Mouse (Mus musculus) C2C12 (cell line): ENCODE measurements around the gene Rin1. TPM values are rescaled to one million over a fixed set of nuclear protein-coding genes. Genes with fewer than 3 reads are reported as not detected.

ENCODE experiments used
- H3K27me3 ChIP-seq: one replicate; pipeline ENCODE4 v1.6.1; 2011; ENCODE audit not compliant: control insufficient read depth, insufficient read depth, insufficient read length
- H3K36me3 ChIP-seq: one replicate; pipeline ENCODE4 v1.6.1; 2011; ENCODE audit not compliant: control insufficient read depth, insufficient read depth
- H3K4me3 ChIP-seq: one replicate; pipeline ENCODE4 v1.5.1; 2011; ENCODE audit warnings: mild to moderate bottlenecking, control low read depth; ENCODE audit not compliant: poor library complexity, insufficient read depth, severe bottlenecking
- H3K79me2 ChIP-seq: one replicate; pipeline ENCODE4 v1.6.1; 2011; ENCODE audit not compliant: control insufficient read depth, insufficient read depth
- H3K79me3 ChIP-seq: one replicate; pipeline ENCODE4 v1.6.1; 2011; ENCODE audit warnings: low read depth, control low read depth
- H3ac ChIP-seq: one replicate; pipeline ENCODE3; 2011; ENCODE audit warnings: low read depth; ENCODE audit not compliant: control insufficient read depth, insufficient read length
- CEBPB ChIP-seq: IDR thresholded peaks from one replicate; pipeline ENCODE4 v1.6.1; 2011; ENCODE audit warnings: low read depth, mild to moderate bottlenecking, control low read depth, moderate library complexity
- CTCF ChIP-seq: IDR thresholded peaks from one replicate; pipeline ENCODE4 v1.5.1; 2011; ENCODE audit not compliant: control insufficient read depth, insufficient read depth, insufficient read length
- FOSL1 ChIP-seq: IDR thresholded peaks from one replicate; pipeline ENCODE4 v1.8.0; 2011; ENCODE audit warnings: mild to moderate bottlenecking, low read length; ENCODE audit not compliant: poor library complexity, insufficient read depth, severe bottlenecking
- MAX ChIP-seq: IDR thresholded peaks from one replicate; pipeline ENCODE4 v1.6.1; 2011; ENCODE audit warnings: mild to moderate bottlenecking, control low read depth
- MYOD1 ChIP-seq: IDR thresholded peaks from one replicate; pipeline ENCODE4 v1.6.1; 2011; ENCODE audit warnings: low read depth; ENCODE audit not compliant: control insufficient read depth, insufficient read length
- MYOG ChIP-seq: IDR thresholded peaks from one replicate; pipeline ENCODE4 v1.6.1; 2011; ENCODE audit not compliant: control insufficient read depth, insufficient read length; ENCODE audit errors: extremely low read depth
- USF1 ChIP-seq: IDR thresholded peaks from one replicate; pipeline ENCODE4 v1.6.1; 2011; ENCODE audit warnings: low read depth, mild to moderate bottlenecking, control low read depth, moderate library complexity
- polyA plus RNA-seq: library from polyadenylated mRNA; unstranded; fragments of >200 nt; fragmentation: generic; extraction: Trizol; gene quantifications from one replicate; pipeline ENCODE4 v1.2.1, GENCODE M21; 2012; ENCODE audit warnings: missing spikeins

Gene Rin1
- polyA plus RNA-seq, 1 experiment: 48.9 TPM

GRCm38 (mm10) chr19:5039301-5040114, 10.8 kb upstream of the Rin1 start:
- H3K27me3 ChIP-seq: no peaks in the 10 kb centered on the region
- peaks cover 9% of the 10 kb centered on the region for H3K36me3 ChIP-seq
- H3ac ChIP-seq: peak overlapping the region; percentile 83
- H3K79me3 ChIP-seq: peaks cover 30% of the 10 kb centered on the region
- peak overlapping the region; percentile 70 for H3K4me3 ChIP-seq
- TF ChIP-seq MYOG: no peak
- no peak for TF ChIP-seq FOSL1
- TF ChIP-seq USF1: no peak
- TF ChIP-seq CTCF: no peak
- no peak for TF ChIP-seq MAX
- no peak for TF ChIP-seq CEBPB
- TF ChIP-seq MYOD1: no peak
- H3K79me2 ChIP-seq: peaks cover 55% of the 10 kb centered on the region

GRCm38 (mm10) chr19:5040862-5041523, 9.3 kb upstream of the Rin1 start, which contains the start of gene Brms1:
Gene Brms1 (plus strand): TSS chr19:5041354.
- Histone ChIP-seq H3K4me3 (peak within 1 kb of the TSS; percentile 72), H3ac (peak within 1 kb of the TSS; percentile 92), H3K36me3 (peaks cover 15% of the 10 kb centered on the region), H3K79me2 (peaks cover 65% of the 10 kb centered on the region), H3K27me3 (no peaks in the 10 kb centered on the region), H3K79me3 (peaks cover 30% of the 10 kb centered on the region)
- TF ChIP-seq CEBPB (no peak), CTCF (no peak), USF1 (no peak), FOSL1 (no peak), MAX (peak; percentile 54), MYOD1 (no peak)

GRCm38 (mm10) chr19:5041588-5041987, 8.7 kb upstream of the Rin1 start:
- H3K79me3 ChIP-seq: peaks cover 30% of the 10 kb centered on the region
- peaks cover 21% of the 10 kb centered on the region for H3K36me3 ChIP-seq
- TF ChIP-seq MAX: no peak
- no peak for TF ChIP-seq MYOG
- TF ChIP-seq CTCF: no peak
- no peaks in the 10 kb centered on the region for H3K27me3 ChIP-seq
- peak overlapping the region; percentile 72 for H3K4me3 ChIP-seq
- H3ac ChIP-seq: peak overlapping the region; percentile 92
- H3K79me2 ChIP-seq: peaks cover 69% of the 10 kb centered on the region

- Histone ChIP-seq H3K36me3 (peaks cover 42% of the 10 kb centered on the region), H3K79me2 (peaks cover 52% of the 10 kb centered on the region), H3K79me3 (peaks cover 25% of the 10 kb centered on the region), H3K4me3 (no peak overlapping the region), H3ac (no peak overlapping the region), H3K27me3 (no peaks in the 10 kb centered on the region)
- TF ChIP-seq MYOG (no peak), MAX (peak; percentile 56)
Measured at GRCm38 (mm10) chr19:5045531-5045930, 4.8 kb upstream of the Rin1 start.

GRCm38 (mm10) chr19:5048138-5049056, 1.9 kb upstream of the Rin1 start:
- H3K79me3 ChIP-seq: peaks cover 34% of the 10 kb centered on the region
- peaks cover 46% of the 10 kb centered on the region for H3K36me3 ChIP-seq
- no peak overlapping the region for H3ac ChIP-seq
- no peaks in the 10 kb centered on the region for H3K27me3 ChIP-seq
- H3K79me2 ChIP-seq: peaks cover 55% of the 10 kb centered on the region
- TF ChIP-seq CTCF (no peak), MYOG (no peak), FOSL1 (no peak), MYOD1 (no peak), MAX (no peak), USF1 (no peak), CEBPB (no peak)
- H3K4me3 ChIP-seq: no peak overlapping the region

GRCm38 (mm10) chr19:5049325-5049724, 956 bp upstream of the Rin1 start:
- Histone ChIP-seq H3K36me3 (peaks cover 53% of the 10 kb centered on the region), H3K4me3 (no peak overlapping the region), H3ac (peak overlapping the region; percentile 7), H3K79me2 (peaks cover 55% of the 10 kb centered on the region), H3K27me3 (no peaks in the 10 kb centered on the region), H3K79me3 (peaks cover 38% of the 10 kb centered on the region)
- no peak for TF ChIP-seq CTCF
- no peak for TF ChIP-seq MYOG
- TF ChIP-seq MAX: no peak
- no peak for TF ChIP-seq FOSL1
- TF ChIP-seq MYOD1: no peak
- TF ChIP-seq CEBPB: no peak
- no peak for TF ChIP-seq USF1
